Mouse (Mus musculus): Measurements from ENCODE around the gene Vmn1r236. TPM values are rescaled to one million over a fixed set of nuclear protein-coding genes. Genes with fewer than 3 reads are reported as not detected.

The Vmn1r236 gene
- not detected in 2 replicates for polyA plus RNA-seq (2015; fragmentation: Nextera tagmentation; extraction: Ambion mirVana)

- ATAC-seq (replicated peaks; ENCODE audit: extremely low read depth, insufficient read depth, low FRiP score) = no peak
- H3K27me3 ChIP-seq (ENCODE audit: control insufficient read depth, insufficient read depth, low read length) = no peaks in the 10 kb centered on the region
- no peak within 1 kb of the TSS for H3K27ac ChIP-seq (ENCODE audit: low read length)
- H3K4me3 ChIP-seq (ENCODE audit: low read length) = no peak within 1 kb of the TSS
- WGBS = 69% methylated on average over 3 of the region's 3 CpGs
- no peak within 1 kb of the TSS for H3K9ac ChIP-seq (ENCODE audit: low read length)
- H3K4me1 ChIP-seq (ENCODE audit: control insufficient read depth, insufficient read depth, low read length) = no peaks in the 10 kb centered on the region
- no peaks in the 10 kb centered on the region for H3K9me3 ChIP-seq (replicated peaks; ENCODE audit: control insufficient read depth, low read length)
- H3K36me3 ChIP-seq (ENCODE audit: control insufficient read depth, insufficient read depth) = no peaks in the 10 kb centered on the region
- H3K4me2 ChIP-seq (ENCODE audit: low read depth, low read length) = no peak within 1 kb of the TSS
Measured at GRCm38 (mm10) chr17:21282642-21283041, at the start of gene Vmn1r236. Vmn1r236 (plus strand) TSS chr17:21282942.

DNA sequence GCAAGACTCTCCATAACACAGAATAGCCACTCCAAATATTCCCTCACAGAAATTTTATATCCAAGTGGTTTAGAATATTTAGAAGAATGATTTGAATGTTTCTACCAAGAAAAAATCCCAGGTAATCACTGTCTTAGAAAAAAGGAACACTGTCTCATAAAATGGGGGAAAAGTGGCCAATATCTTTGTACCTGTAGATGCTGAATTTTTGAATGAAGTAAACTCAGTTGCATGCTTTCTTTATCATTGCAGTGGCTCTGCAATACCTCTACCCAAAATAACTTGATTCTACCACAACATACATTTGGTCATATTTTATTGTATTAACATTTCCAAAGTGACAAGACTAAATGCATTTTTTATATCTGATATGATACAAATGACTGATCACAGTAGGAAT, 26.6 kb upstream of the Vmn1r236 start, which contains the start of gene Vmn1r235:
Vmn1r235 (plus strand) TSS at position 301 of the 400 bp plus-strand sequence.
- no peaks in the 10 kb centered on the region for H3K36me3 ChIP-seq (ENCODE audit: control insufficient read depth, insufficient read depth)
- H3K27ac ChIP-seq (ENCODE audit: low read length) = no peak within 1 kb of the TSS
- no peaks in the 10 kb centered on the region for H3K4me1 ChIP-seq (ENCODE audit: control insufficient read depth, insufficient read depth, low read length)
- H3K27me3 ChIP-seq (ENCODE audit: control insufficient read depth, insufficient read depth, low read length) = no peaks in the 10 kb centered on the region
- H3K9ac ChIP-seq (ENCODE audit: low read length) = no peak within 1 kb of the TSS
- no peak within 1 kb of the TSS for H3K4me2 ChIP-seq (ENCODE audit: low read depth, low read length)
- ATAC-seq (replicated peaks; ENCODE audit: extremely low read depth, insufficient read depth, low FRiP score) = no peak
- H3K9me3 ChIP-seq (replicated peaks; ENCODE audit: control insufficient read depth, low read length) = no peaks in the 10 kb centered on the region
- H3K4me3 ChIP-seq (ENCODE audit: low read length) = no peak within 1 kb of the TSS

DNA sequence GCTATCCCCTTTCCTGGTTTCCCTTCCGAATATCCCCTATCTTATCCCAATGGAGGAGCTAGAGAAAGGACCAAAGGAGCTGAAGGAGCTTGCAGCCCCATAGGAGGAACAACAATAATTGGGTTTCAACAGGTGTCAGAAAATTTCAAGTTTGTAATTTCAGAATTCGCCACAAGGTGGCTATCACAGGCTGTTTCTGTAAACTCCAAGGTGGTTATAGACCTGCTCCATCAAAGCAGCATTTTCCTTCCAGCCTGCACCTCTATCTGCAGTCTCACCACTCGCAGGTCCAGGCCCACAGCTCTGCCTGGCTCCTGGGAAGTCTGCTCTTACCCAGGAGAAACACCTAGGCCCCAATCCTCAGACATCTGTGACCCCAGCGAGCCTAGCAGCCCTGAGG, 10.6 kb upstream of the Vmn1r236 start:
- H3K4me3 ChIP-seq (ENCODE audit: low read length) = no peak overlapping the region
- H3K27ac ChIP-seq (ENCODE audit: low read length) = no peak overlapping the region
- no peak overlapping the region for H3K4me2 ChIP-seq (ENCODE audit: low read depth, low read length)
- H3K4me1 ChIP-seq (ENCODE audit: control insufficient read depth, insufficient read depth, low read length) = no peaks in the 10 kb centered on the region
- H3K9ac ChIP-seq (ENCODE audit: low read length) = no peak overlapping the region
- no peaks in the 10 kb centered on the region for H3K27me3 ChIP-seq (ENCODE audit: control insufficient read depth, insufficient read depth, low read length)
- no peaks in the 10 kb centered on the region for H3K9me3 ChIP-seq (replicated peaks; ENCODE audit: control insufficient read depth, low read length)
- WGBS = 10% methylated on average over 4 of the region's 4 CpGs
- ATAC-seq (replicated peaks; ENCODE audit: extremely low read depth, insufficient read depth, low FRiP score) = 0 out of 2 replicates have a peak, but pooled peaks have one; percentile 49
- no peaks in the 10 kb centered on the region for H3K36me3 ChIP-seq (ENCODE audit: control insufficient read depth, insufficient read depth)

DNA sequence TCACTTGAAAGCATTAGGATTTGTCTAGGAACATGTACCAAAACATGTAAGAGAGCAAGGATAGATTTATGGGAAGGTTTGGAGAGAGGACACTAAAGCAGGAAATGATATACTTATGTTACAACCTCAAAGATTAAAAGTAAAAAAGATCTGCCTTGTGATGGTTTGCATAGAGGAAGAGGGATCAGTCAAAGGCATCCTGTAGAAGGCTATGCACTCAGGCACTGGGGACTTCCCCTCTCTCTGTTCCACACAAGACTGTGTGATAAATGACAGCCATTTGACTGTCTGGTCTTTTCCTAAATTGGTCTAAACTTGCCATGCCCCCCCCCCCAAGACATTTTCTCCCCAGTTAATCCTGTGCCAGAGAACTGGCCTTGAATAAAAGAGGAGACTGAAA, 1.7 kb downstream of the Vmn1r236 start:
- Histone ChIP-seq H3K27ac (ENCODE audit: low read length) (no peak overlapping the region), H3K9me3 (replicated peaks; ENCODE audit: control insufficient read depth, low read length) (no peaks in the 10 kb centered on the region), H3K9ac (ENCODE audit: low read length) (no peak overlapping the region), H3K4me3 (ENCODE audit: low read length) (no peak overlapping the region), H3K4me1 (ENCODE audit: control insufficient read depth, insufficient read depth, low read length) (no peaks in the 10 kb centered on the region), H3K36me3 (ENCODE audit: control insufficient read depth, insufficient read depth) (no peaks in the 10 kb centered on the region), H3K4me2 (ENCODE audit: low read depth, low read length) (no peak overlapping the region), H3K27me3 (ENCODE audit: control insufficient read depth, insufficient read depth, low read length) (no peaks in the 10 kb centered on the region)
- ATAC-seq (replicated peaks; ENCODE audit: extremely low read depth, insufficient read depth, low FRiP score) = no peak

DNA sequence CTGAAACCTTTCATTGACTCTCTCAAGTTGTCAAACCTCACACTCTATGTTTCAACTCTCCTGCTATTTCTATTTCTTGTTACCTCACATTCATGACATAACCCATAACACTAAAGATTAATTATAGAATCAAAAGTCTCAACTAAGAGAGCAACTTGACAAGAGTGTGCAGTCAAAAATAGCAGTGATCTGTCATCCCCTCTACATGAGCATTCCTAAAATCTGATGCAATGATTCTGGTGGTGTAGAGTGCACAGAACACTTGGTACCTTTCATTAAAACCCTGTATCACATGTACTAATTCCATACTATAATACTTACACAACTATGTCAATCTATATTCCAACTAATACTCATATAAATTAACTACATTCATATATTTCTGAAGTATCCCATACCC, 7.0 kb downstream of the Vmn1r236 start:
- no peaks in the 10 kb centered on the region for H3K4me1 ChIP-seq (ENCODE audit: control insufficient read depth, insufficient read depth, low read length)
- no peaks in the 10 kb centered on the region for H3K27me3 ChIP-seq (ENCODE audit: control insufficient read depth, insufficient read depth, low read length)
- H3K27ac ChIP-seq (ENCODE audit: low read length) = no peak overlapping the region
- H3K9ac ChIP-seq (ENCODE audit: low read length) = no peak overlapping the region
- ATAC-seq (replicated peaks; ENCODE audit: extremely low read depth, insufficient read depth, low FRiP score) = peak; percentile 93
- H3K36me3 ChIP-seq (ENCODE audit: control insufficient read depth, insufficient read depth) = no peaks in the 10 kb centered on the region
- H3K9me3 ChIP-seq (replicated peaks; ENCODE audit: control insufficient read depth, low read length) = no peaks in the 10 kb centered on the region
- H3K4me2 ChIP-seq (ENCODE audit: low read depth, low read length) = no peak overlapping the region
- no peak overlapping the region for H3K4me3 ChIP-seq (ENCODE audit: low read length)

GRCm38 (mm10) chr17:21311565-21311964, 28.8 kb downstream of the Vmn1r236 start, which contains the start of gene Vmn1r237:
Vmn1r237 (plus strand) TSS chr17:21311865.
- Histone ChIP-seq H3K36me3 (ENCODE audit: control insufficient read depth, insufficient read depth) (no peaks in the 10 kb centered on the region), H3K9me3 (replicated peaks; ENCODE audit: control insufficient read depth, low read length) (no peaks in the 10 kb centered on the region), H3K4me3 (ENCODE audit: low read length) (no peak within 1 kb of the TSS), H3K27ac (ENCODE audit: low read length) (no peak within 1 kb of the TSS), H3K27me3 (ENCODE audit: control insufficient read depth, insufficient read depth, low read length) (no peaks in the 10 kb centered on the region), H3K4me2 (ENCODE audit: low read depth, low read length) (no peak within 1 kb of the TSS), H3K9ac (ENCODE audit: low read length) (no peak within 1 kb of the TSS), H3K4me1 (ENCODE audit: control insufficient read depth, insufficient read depth, low read length) (no peaks in the 10 kb centered on the region)
- ATAC-seq (replicated peaks; ENCODE audit: extremely low read depth, insufficient read depth, low FRiP score) = no peak

Small RNA genes lying within 50 kb of the gene (microRNA-seq; reads per million reads assigned to microRNA genes)
- gene Gm26384 = not detected

Other genes starting within 250 kb of the Vmn1r236 start
- gene Vmn1r234, start 56.9 kb upstream of the Vmn1r236 start, polyA plus RNA-seq (2015; fragmentation: Nextera tagmentation; extraction: Ambion mirVana) = not detected in 2 replicates
- not detected in 2 replicates for gene Vmn1r235, start 26.5 kb upstream of the Vmn1r236 start, polyA plus RNA-seq (2015; fragmentation: Nextera tagmentation; extraction: Ambion mirVana)
- not detected in 2 replicates for gene Vmn1r237, start 28.9 kb downstream of the Vmn1r236 start, polyA plus RNA-seq (2015; fragmentation: Nextera tagmentation; extraction: Ambion mirVana)
- gene Zfp677, start 100.8 kb downstream of the Vmn1r236 start, polyA plus RNA-seq (2015; fragmentation: Nextera tagmentation; extraction: Ambion mirVana) = 2.1 and 2.3 TPM in 2 replicates
- 3.7 and 4.5 TPM in 2 replicates for gene Zfp54, start 140.3 kb downstream of the Vmn1r236 start, polyA plus RNA-seq (2015; fragmentation: Nextera tagmentation; extraction: Ambion mirVana)
- 10.8 and 12.0 TPM in 2 replicates for gene Zfp51, start 167.4 kb downstream of the Vmn1r236 start, polyA plus RNA-seq (2015; fragmentation: Nextera tagmentation; extraction: Ambion mirVana)
- gene Zfp53, start 206.1 kb downstream of the Vmn1r236 start, polyA plus RNA-seq (2015; fragmentation: Nextera tagmentation; extraction: Ambion mirVana) = 5.6 and 6.9 TPM in 2 replicates